Mouse (Mus musculus) 3T3-L1 (cell line): ENCODE measurements around the gene Tal1.
A peak's percentile ranks its signal among the peaks of the same experiment; 100 is the strongest.

ENCODE experiments used
- DNase-seq: peaks from one replicate; pipeline ENCODE4 v3.0.0-alpha.2; 2015; ENCODE audit warnings: low read depth, low spot score

Tal1 gene

GRCm38 (mm10) chr4:115071668-115072067 is 15.4 kb downstream of the Tal1 start:
- DNase-seq: no peak

GRCm38 (mm10) chr4:115074789-115075188 is 18.6 kb downstream of the Tal1 start:
- DNase-seq: peak; percentile 12

GRCm38 (mm10) chr4:115075204-115075915 is 19.1 kb downstream of the Tal1 start:
- DNase-seq: no peak

- no peak for DNase-seq
These were observed 22.9 kb downstream of the Tal1 start for GRCm38 (mm10) chr4:115078892-115079820.

- DNase-seq: no peak
These were observed 23.7 kb downstream of the Tal1 start for GRCm38 (mm10) chr4:115079821-115080349.

- DNase-seq: no peak
These were observed 26.8 kb downstream of the Tal1 start for GRCm38 (mm10) chr4:115083031-115083430.

GRCm38 (mm10) chr4:115085522-115086095 is 29.4 kb downstream of the Tal1 start:
- DNase-seq: peak; percentile 65

GRCm38 (mm10) chr4:115086257-115086656 is 30.0 kb downstream of the Tal1 start:
- DNase-seq: no peak

- no peak for DNase-seq
These were observed 30.7 kb downstream of the Tal1 start for GRCm38 (mm10) chr4:115086763-115087415.

- no peak for DNase-seq
These were observed 32.5 kb downstream of the Tal1 start, which contains the start of gene Pdzk1ip1 for GRCm38 (mm10) chr4:115088611-115089338. Gene Pdzk1ip1 (plus strand): TSS chr4:115088708.

GRCm38 (mm10) chr4:115090592-115090991 is 34.4 kb downstream of the Tal1 start:
- DNase-seq: no peak

- no peak for DNase-seq
These were observed 35.6 kb downstream of the Tal1 start for GRCm38 (mm10) chr4:115091806-115092205.

GRCm38 (mm10) chr4:115093331-115093864 is 37.2 kb downstream of the Tal1 start:
- DNase-seq: no peak

- DNase-seq: no peak
These were observed 37.8 kb downstream of the Tal1 start for GRCm38 (mm10) chr4:115094056-115094455.

GRCm38 (mm10) chr4:115095671-115096434 is 39.6 kb downstream of the Tal1 start:
- no peak for DNase-seq

GRCm38 (mm10) chr4:115096435-115097145 is 40.4 kb downstream of the Tal1 start:
- no peak for DNase-seq

GRCm38 (mm10) chr4:115097146-115097496 is 40.9 kb downstream of the Tal1 start:
- DNase-seq: peak; percentile 43

GRCm38 (mm10) chr4:115101682-115102081 is 45.5 kb downstream of the Tal1 start:
- peak; percentile 84 for DNase-seq

GRCm38 (mm10) chr4:115103510-115103909 is 47.3 kb downstream of the Tal1 start:
- DNase-seq: peak; percentile 72
